Mouse (Mus musculus): ENCODE results near the gene Prkar1b.

DNA sequence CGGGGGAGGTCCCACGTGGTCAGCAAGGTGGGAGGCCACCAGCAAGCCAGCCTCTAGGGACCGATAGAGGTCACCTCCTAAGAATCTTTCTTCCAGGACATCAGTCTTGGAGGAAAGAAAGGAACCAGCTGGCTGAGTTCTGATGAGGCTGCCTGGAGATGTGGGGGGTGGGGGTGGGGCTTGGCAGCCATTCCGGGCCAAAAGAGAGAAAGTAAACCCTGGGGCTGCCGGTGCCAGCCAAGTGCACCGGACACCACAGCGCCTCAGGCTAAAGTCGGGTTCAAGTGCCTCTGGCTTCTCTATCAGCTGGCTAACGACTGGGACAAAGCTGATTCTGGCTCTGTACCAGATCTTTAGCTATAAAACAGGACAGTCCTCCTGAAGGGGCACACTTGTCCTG lies 74.0 kb downstream of the Prkar1b start:
- TF ChIP-seq CTCF (IDR thresholded peaks at IDR 0.05; ENCODE audit: low read depth), result no peak
- no peak for TF ChIP-seq EP300 (IDR thresholded peaks at IDR 0.05; ENCODE audit: low read depth)
